Mouse (Mus musculus) spleen, adult 2 months (tissue): ENCODE data around the gene Ak1.

Experiments
- CTCF ChIP-seq: fragments of 200-500 bp; IDR thresholded peaks from 2 replicates; pipeline ENCODE4 v1.5.1; 2011; ENCODE audit warnings: mild to moderate bottlenecking, inconsistent platforms; ENCODE audit not compliant: insufficient read depth, insufficient read length, insufficient replicate concordance; ENCODE audit errors: extremely low read depth
- POLR2A ChIP-seq: fragments of 200-500 bp; IDR thresholded peaks from 2 replicates; pipeline ENCODE4 v1.6.1; 2011; ENCODE audit warnings: low read depth, low read length, inconsistent platforms

DNA sequence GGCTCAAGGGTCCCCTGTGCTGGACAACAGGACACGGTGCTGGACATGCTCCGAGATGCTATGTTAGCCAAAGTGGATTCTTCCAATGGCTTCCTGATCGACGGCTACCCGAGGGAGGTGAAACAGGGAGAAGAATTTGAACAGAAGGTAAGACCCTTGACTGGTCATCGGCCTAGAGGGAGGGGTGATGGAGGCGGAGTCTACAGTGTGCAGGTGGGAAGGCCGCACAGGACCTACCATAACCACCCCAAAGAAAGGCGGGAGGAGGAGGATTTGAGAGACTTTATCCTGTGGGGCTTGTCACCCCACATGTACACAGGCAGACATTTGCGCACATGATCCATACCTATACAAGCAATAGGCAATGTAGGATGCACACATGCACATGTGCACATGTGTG lies 9.5 kb downstream of the Ak1 start:
- no peak for TF ChIP-seq POLR2A
- no peak for TF ChIP-seq CTCF
